Mouse (Mus musculus) kidney, embryonic 14.5 days (tissue): ENCODE results near the gene Nsun7. TPM values are rescaled to one million over a fixed set of nuclear protein-coding genes. Genes with fewer than 3 reads are reported as not detected.

Source experiments
- ATAC-seq: fragments of 200-750 bp; cut with Nextera tagmentation; 2 replicates; pipeline ENCODE4 v1.8.0; 2017; ENCODE audit warnings: moderate number of reproducible peaks, mild to moderate bottlenecking, moderate TSS enrichment, moderate library complexity; ENCODE audit not compliant: low FRiP score, low TSS enrichment
- H3K27ac ChIP-seq: fragments of 300-500 bp; sonication (generic); 2 replicates; pipeline ENCODE4 v1.5.1; 2014; ENCODE audit warnings: low read depth, mild to moderate bottlenecking, low read length, moderate library complexity, mixed read lengths
- H3K27me3 ChIP-seq: fragments of 300-500 bp; sonication (generic); 2 replicates; pipeline ENCODE4 v1.6.1; 2014; ENCODE audit warnings: mild to moderate bottlenecking, low read length; ENCODE audit not compliant: control insufficient read depth, insufficient read depth
- H3K36me3 ChIP-seq: fragments of 300-500 bp; sonication (generic); 2 replicates; pipeline ENCODE4 v1.6.1; 2014; ENCODE audit warnings: low read length, mixed read lengths; ENCODE audit not compliant: control insufficient read depth, insufficient read depth
- H3K4me1 ChIP-seq: fragments of 300-500 bp; sonication (generic); 2 replicates; pipeline ENCODE4 v1.6.1; 2014; ENCODE audit warnings: low read length, mixed read lengths; ENCODE audit not compliant: control insufficient read depth, insufficient read depth
- H3K4me2 ChIP-seq: fragments of 300-500 bp; sonication (generic); replicated peaks from 2 replicates; pipeline ENCODE4 v1.6.1; 2014; ENCODE audit warnings: low read depth, mild to moderate bottlenecking, low read length
- H3K4me3 ChIP-seq: fragments of 300-500 bp; sonication (generic); 2 replicates; pipeline ENCODE4 v1.5.1; 2014; ENCODE audit warnings: mild to moderate bottlenecking, low read length
- H3K9ac ChIP-seq: fragments of 300-500 bp; sonication (generic); 2 replicates; pipeline ENCODE4 v1.6.1; 2014; ENCODE audit warnings: low read depth, mild to moderate bottlenecking, low read length, moderate library complexity
- H3K9me3 ChIP-seq: fragments of 300-500 bp; sonication (generic); 2 replicates; pipeline ENCODE4 v1.6.1; 2016; ENCODE audit warnings: low read length; ENCODE audit not compliant: control insufficient read depth
- WGBS: fragments of 180-500 bp; shearing (Covaris S2); extraction: QIAGEN DNeasy Blood & Tissue Kit; methylation state at CpG from one replicate; pipeline ENCODE4 v1.1.7; 2014; 5-methylcytosine and 5-hydroxymethylcytosine counted together
- polyA plus RNA-seq: library from polyadenylated mRNA; unstranded; fragments of >200 nt; fragmentation: Nextera tagmentation; extraction: Ambion mirVana; gene quantifications from 2 replicates; pipeline ENCODE4 v1.2.1, GENCODE M21; 2014

The Nsun7 gene
- polyA plus RNA-seq, 1 experiment from 2014 or later: 0.81 TPM

DNA sequence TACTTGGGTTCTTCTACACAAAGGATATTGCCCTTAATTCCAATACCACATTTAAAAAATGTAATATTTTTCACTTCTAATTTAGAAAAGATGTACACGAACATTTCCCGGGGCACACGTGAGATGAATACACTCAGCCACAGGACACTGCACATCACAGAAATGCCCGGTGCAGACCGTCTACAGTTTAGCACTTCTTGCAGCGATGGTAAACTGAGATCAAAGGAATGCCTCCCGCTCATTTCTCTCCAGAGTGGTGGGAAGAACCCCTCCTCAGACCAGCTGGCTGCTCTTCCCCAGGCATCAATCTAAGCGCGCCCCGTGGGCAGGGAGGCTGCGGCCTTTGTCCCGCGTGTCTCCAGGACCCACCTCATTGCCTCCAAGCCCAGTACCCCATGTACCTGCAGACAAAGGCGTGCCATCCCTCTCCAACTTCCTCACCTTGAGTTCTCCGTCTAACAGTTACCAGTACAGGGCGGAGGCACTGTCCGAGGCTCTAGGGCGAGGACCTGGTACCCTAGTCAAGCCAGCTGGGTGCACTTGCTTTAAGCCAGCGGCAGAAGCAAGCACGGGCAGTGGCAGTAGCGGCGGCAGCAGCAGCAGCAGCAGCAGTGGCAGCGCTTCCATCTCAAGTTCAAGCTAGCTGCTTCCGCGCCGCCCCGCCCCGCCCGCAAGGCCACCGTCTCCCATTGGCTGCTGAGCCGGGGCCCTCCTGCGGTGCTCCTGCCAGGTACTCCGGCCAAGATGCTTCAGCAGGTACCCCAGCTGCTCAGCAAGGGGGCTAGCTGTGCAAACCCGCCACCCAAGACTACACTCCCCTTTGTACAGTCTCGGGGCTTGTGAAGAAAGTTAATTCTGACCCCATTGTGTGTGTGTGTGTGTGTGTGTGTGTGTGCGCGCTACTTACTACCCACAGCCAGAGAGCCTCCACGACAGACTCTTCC is 77.6 kb downstream of the Nsun7 start:
- peak; percentile 74 for ATAC-seq
- 3% methylated on average over 38 of the region's 38 CpGs for WGBS
- Histone ChIP-seq H3K27ac (no peak overlapping the region), H3K27me3 (no peaks in the 10 kb centered on the region), H3K4me2 (peak overlapping the region; percentile 76), H3K4me3 (peak overlapping the region; percentile 44), H3K36me3 (no peaks in the 10 kb centered on the region), H3K4me1 (peaks cover 18% of the 10 kb centered on the region), H3K9me3 (no peaks in the 10 kb centered on the region), H3K9ac (peak overlapping the region; percentile 54; the same call in 1 of the 2 replicates)

DNA sequence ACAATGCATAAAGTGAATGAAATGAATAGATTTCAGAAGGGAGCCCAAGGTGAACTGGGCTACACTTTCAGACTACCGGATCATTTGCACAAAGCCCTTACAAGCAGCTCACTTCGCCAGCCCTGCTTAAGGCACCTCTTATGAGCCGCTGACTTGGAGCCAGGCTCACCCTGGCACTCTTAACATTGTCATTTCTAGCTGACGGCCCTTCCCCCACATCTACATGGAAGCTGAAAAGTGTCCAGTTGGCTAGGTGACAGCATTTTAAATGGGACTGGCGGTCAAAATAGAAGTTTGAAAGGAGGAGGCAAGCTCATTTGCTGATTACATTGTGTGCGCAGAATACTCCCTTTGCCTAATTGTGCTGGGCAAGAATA is 78.3 kb downstream of the Nsun7 start:
- H3K9ac ChIP-seq: no peak overlapping the region
- H3K27ac ChIP-seq: no peak overlapping the region
- H3K36me3 ChIP-seq: no peaks in the 10 kb centered on the region
- ATAC-seq: no peak
- H3K4me2 ChIP-seq: peak overlapping the region; percentile 76
- H3K27me3 ChIP-seq: no peaks in the 10 kb centered on the region
- WGBS: 40% methylated on average over 6 of the region's 6 CpGs
- no peaks in the 10 kb centered on the region for H3K9me3 ChIP-seq
- H3K4me1 ChIP-seq: peaks cover 18% of the 10 kb centered on the region
- peak overlapping the region; percentile 44 for H3K4me3 ChIP-seq

DNA sequence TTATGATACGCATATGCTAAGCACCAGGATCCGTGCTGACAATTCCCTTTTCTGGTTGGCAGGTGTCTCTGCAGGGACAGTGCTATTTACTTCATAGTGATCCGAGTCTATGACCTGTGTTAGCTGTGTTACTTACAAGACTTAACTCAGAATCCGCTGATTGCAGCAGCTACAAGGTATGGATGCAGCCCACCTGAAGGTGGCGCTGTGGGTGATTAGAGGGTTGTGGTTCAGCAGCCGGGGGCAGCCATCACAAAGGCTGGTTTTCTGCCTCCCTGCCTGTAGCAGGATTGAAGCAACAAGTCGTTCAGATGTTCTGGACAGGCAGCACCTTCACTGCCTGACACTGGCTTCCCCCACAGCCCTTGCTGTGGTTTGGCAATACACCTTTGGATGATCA is 78.9 kb downstream of the Nsun7 start:
- Histone ChIP-seq H3K4me3 (no peak overlapping the region), H3K27ac (no peak overlapping the region), H3K9ac (no peak overlapping the region), H3K4me1 (peaks cover 18% of the 10 kb centered on the region), H3K9me3 (no peaks in the 10 kb centered on the region), H3K27me3 (no peaks in the 10 kb centered on the region), H3K36me3 (no peaks in the 10 kb centered on the region), H3K4me2 (no peak overlapping the region)
- WGBS: 34% methylated on average over 7 of the region's 7 CpGs
- no peak for ATAC-seq

DNA sequence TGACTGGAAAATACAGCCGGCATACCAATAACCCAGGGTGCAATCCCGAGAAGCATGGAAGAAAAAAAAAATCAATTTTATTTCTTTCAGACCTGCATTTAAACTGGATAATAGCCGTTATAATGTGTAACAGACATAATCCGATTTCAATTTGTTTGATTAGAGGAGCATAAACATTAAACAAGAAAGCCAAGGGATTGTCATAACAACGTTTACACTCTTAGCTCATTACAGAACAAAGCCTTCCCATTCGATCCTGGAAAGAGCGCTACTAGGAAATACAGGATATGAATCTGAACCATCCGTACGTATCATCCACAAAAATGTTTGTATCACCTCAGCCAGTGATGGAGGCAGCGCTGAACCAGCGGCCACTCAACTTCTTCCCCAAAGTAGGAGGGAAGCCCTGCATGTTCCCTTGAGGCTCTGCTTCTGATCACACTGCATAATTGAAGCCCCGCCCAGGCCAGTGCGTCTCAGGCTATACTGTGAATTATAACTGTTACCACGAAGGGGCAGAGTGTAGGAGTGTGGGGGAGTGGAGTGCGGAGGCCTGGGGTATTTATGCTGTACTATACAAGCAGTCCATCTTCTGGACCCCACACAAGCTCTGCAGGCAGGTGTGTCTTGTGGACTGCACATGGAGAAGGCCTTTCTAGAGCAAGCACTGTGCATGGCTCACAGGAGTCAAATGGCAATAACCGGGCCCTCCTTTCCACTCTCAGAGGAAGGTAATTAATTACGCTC is 80.8 kb downstream of the Nsun7 start:
- no peaks in the 10 kb centered on the region for H3K27me3 ChIP-seq
- H3K36me3 ChIP-seq: no peaks in the 10 kb centered on the region
- no peak for ATAC-seq
- no peak overlapping the region for H3K4me3 ChIP-seq
- WGBS: 63% methylated on average over 17 of the region's 17 CpGs
- no peak overlapping the region for H3K9ac ChIP-seq
- no peak overlapping the region for H3K27ac ChIP-seq
- peaks cover 18% of the 10 kb centered on the region for H3K4me1 ChIP-seq
- no peak overlapping the region for H3K4me2 ChIP-seq
- no peaks in the 10 kb centered on the region for H3K9me3 ChIP-seq

DNA sequence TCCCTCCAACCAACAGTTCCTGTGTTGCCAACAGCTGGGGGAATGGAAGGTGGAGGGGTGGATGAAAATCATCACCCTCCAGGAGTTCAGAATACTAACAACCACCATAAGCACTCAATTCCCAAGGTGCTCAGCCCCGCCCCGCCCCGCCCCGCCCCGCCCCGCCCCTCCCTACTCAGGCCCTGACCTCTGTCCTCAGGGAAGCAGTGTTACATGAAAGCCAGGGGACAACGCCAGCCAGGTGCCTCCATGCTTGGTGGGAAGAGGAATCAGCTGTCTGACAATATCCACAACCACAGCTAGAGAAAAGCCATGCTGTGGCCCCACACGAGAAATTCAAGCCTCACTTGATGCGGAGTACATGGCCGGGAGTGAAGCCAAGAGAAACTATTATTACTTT is 82.2 kb downstream of the Nsun7 start:
- H3K9ac ChIP-seq: no peak overlapping the region
- 29% methylated on average over 10 of the region's 10 CpGs for WGBS
- no peak overlapping the region for H3K4me2 ChIP-seq
- no peaks in the 10 kb centered on the region for H3K9me3 ChIP-seq
- H3K27ac ChIP-seq: no peak overlapping the region
- no peaks in the 10 kb centered on the region for H3K27me3 ChIP-seq
- H3K4me3 ChIP-seq: no peak overlapping the region
- H3K36me3 ChIP-seq: no peaks in the 10 kb centered on the region
- peaks cover 18% of the 10 kb centered on the region for H3K4me1 ChIP-seq
- no peak for ATAC-seq

DNA sequence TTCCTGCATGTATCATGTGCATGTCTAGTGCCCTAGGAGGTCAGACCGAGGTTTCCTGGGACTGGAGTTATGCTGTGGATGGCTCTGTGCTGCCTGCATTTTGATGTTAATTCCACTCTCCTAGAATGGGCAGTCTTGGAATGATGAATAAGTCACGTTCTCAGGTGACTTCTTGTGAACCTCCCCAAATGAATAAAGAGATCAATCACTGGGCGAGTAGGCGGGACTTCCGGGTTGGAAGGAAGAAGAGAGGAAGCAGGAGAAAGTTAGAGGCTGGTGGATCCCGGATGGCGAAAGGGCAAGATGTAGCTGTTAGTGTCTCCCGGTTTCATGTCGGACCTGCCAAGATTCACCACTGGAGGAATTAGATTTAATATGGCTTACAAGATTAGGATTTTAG is 82.6 kb downstream of the Nsun7 start:
- no peak overlapping the region for H3K9ac ChIP-seq
- no peak for ATAC-seq

DNA sequence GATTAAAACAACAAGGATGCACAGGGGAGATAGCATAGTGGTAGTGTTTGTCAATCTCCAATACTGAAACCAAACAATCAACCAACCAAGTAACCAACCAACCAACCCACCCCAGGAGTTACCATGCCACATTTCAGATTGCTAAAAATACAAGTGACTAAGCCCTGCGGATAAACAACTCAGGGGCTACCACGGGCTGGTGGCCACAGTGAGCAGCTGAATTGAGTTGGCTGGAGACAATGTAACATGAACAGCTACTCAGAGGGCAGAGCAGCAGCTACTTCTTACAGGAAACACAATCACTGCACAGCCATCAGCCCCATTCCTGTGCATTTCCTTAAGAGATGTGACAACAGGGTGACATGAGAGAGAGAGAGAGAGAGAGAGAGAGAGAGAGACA is 84.5 kb downstream of the Nsun7 start:
- no peak overlapping the region for H3K9ac ChIP-seq
- H3K4me3 ChIP-seq: no peak overlapping the region
- H3K9me3 ChIP-seq: no peaks in the 10 kb centered on the region
- H3K4me2 ChIP-seq: no peak overlapping the region
- H3K27ac ChIP-seq: no peak overlapping the region
- H3K27me3 ChIP-seq: no peaks in the 10 kb centered on the region
- peaks cover 6% of the 10 kb centered on the region; the same call in 1 of the 2 replicates for H3K4me1 ChIP-seq
- no peak for ATAC-seq
- H3K36me3 ChIP-seq: no peaks in the 10 kb centered on the region
- 67% methylated on average over 2 of the region's 2 CpGs for WGBS

More for the DNA sequence above, 82.6 kb downstream of the Nsun7 start:
- 73% methylated on average over 9 of the region's 9 CpGs for WGBS
- H3K27me3 ChIP-seq: no peaks in the 10 kb centered on the region
- H3K27ac ChIP-seq: no peak overlapping the region
- H3K36me3 ChIP-seq: no peaks in the 10 kb centered on the region
- no peak overlapping the region for H3K4me3 ChIP-seq
- H3K9me3 ChIP-seq: no peaks in the 10 kb centered on the region
- no peak overlapping the region for H3K4me2 ChIP-seq
- peaks cover 13% of the 10 kb centered on the region for H3K4me1 ChIP-seq

DNA sequence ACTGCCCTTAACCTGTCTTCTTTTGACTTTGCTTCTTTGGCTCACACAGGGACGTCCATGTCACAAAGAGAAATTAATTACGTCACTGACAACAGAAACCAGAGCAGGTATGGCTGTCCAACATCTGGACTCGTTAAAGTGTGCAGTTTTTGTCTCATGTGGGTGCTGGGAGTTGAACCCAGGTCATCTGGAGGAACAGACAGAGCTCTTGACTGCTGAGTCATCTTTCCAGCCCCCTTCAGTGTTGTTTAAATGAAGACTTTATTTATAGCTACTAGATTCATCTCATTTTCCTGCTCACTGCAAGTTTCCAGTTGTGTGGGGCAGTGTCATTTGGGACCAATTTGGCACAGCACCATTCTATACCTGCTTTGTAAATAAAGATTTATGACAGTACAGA is 85.4 kb downstream of the Nsun7 start:
- Histone ChIP-seq H3K4me1 (peaks cover 9% of the 10 kb centered on the region; the same call in 1 of the 2 replicates), H3K4me3 (no peak overlapping the region), H3K27me3 (no peaks in the 10 kb centered on the region), H3K36me3 (no peaks in the 10 kb centered on the region), H3K4me2 (no peak overlapping the region), H3K27ac (no peak overlapping the region), H3K9ac (no peak overlapping the region), H3K9me3 (no peaks in the 10 kb centered on the region)
- ATAC-seq: no peak
- 33% methylated on average over 3 of the region's 3 CpGs for WGBS

DNA sequence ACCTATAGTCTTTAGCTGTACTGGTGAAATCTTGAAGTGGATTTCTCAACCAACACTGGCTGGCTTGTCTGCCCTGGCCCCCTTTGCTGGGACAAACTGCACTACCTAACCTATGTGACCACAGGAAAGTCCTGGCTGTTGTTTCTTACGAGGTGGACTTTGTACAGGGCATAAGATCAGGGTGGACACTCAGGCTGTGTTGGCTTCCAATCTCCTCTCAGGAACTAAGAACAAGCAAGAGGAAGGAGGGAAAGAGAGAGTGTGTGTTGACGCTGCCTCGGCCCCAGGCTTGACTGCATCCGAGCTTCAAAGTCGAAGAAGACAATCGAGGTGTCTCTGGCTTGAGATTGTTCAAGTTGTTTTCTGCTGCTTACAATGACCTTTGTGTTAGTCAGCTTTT is 87.1 kb downstream of the Nsun7 start:
- no peak for ATAC-seq
- Histone ChIP-seq H3K4me3 (no peak overlapping the region), H3K27me3 (no peaks in the 10 kb centered on the region), H3K36me3 (no peaks in the 10 kb centered on the region), H3K9me3 (no peaks in the 10 kb centered on the region), H3K9ac (no peak overlapping the region), H3K4me1 (0 out of 2 replicates have a peak, but pooled peaks cover 12% of the 10 kb centered on the region), H3K27ac (no peak overlapping the region), H3K4me2 (no peak overlapping the region)
- 78% methylated on average over 6 of the region's 6 CpGs for WGBS
